Mouse (Mus musculus) forebrain, embryonic 13.5 days (tissue): ENCODE data around the gene Emid1. TPM values are rescaled to one million over a fixed set of nuclear protein-coding genes. Genes with fewer than 3 reads are reported as not detected.

Source experiments
- ATAC-seq: fragments of 200-750 bp; cut with Nextera tagmentation; 2 replicates; pipeline ENCODE4 v1.8.0; 2017
- H3K27ac ChIP-seq: fragments of 300-500 bp; sonication (generic); 2 replicates; pipeline ENCODE4 v1.5.1; 2015; ENCODE audit warnings: inconsistent platforms, mild to moderate bottlenecking, moderate library complexity
- H3K27me3 ChIP-seq: fragments of 300-500 bp; sonication (generic); 2 replicates; pipeline ENCODE4 v1.6.1; 2015; ENCODE audit warnings: mild to moderate bottlenecking, inconsistent platforms
- H3K36me3 ChIP-seq: fragments of 300-500 bp; sonication (generic); 2 replicates; pipeline ENCODE4 v1.6.1; 2015; ENCODE audit warnings: mild to moderate bottlenecking, inconsistent platforms; ENCODE audit not compliant: poor library complexity, severe bottlenecking
- H3K4me1 ChIP-seq: fragments of 300-500 bp; sonication (generic); 2 replicates; pipeline ENCODE4 v1.6.1; 2015; ENCODE audit warnings: inconsistent platforms
- H3K4me2 ChIP-seq: fragments of 300-500 bp; sonication (generic); 2 replicates; pipeline ENCODE4 v1.6.1; 2015; ENCODE audit warnings: inconsistent platforms, mild to moderate bottlenecking, moderate library complexity
- H3K4me3 ChIP-seq: fragments of 300-500 bp; sonication (generic); 2 replicates; pipeline ENCODE4 v1.5.1; 2015; ENCODE audit warnings: mild to moderate bottlenecking, inconsistent platforms
- H3K9ac ChIP-seq: fragments of 300-500 bp; sonication (generic); 2 replicates; pipeline ENCODE4 v1.6.1; 2015; ENCODE audit warnings: mild to moderate bottlenecking, inconsistent platforms
- H3K9me3 ChIP-seq: fragments of 300-500 bp; sonication (generic); replicated peaks from 2 replicates; pipeline ENCODE4 v1.6.1; 2016; ENCODE audit warnings: inconsistent platforms
- WGBS: fragments of 180-500 bp; shearing (Covaris S2); methylation state at CpG from one replicate; pipeline ENCODE4 v1.1.7; 2015; 5-methylcytosine and 5-hydroxymethylcytosine counted together
- polyA plus RNA-seq: library from polyadenylated mRNA; unstranded; fragments of >200 nt; fragmentation: Nextera tagmentation; extraction: Ambion mirVana; gene quantifications from 2 replicates; pipeline ENCODE4 v1.2.1, GENCODE M21; 2015

Emid1 gene
- polyA plus RNA-seq, 1 experiment from 2014 or later, result 14.9 TPM

- H3K9me3 ChIP-seq, result peaks cover 5% of the 10 kb centered on the region; the same call in 1 of the 2 replicates
- WGBS, result 89% methylated on average over 11 of the region's 11 CpGs
These were observed 6.0 kb upstream of the Emid1 start for GRCm38 (mm10) chr11:5158056-5158455.

GRCm38 (mm10) chr11:5154961-5155805 lies 3.1 kb upstream of the Emid1 start:
- Histone ChIP-seq H3K27me3 (0 out of 2 replicates have a peak, but pooled peaks cover 6% of the 10 kb centered on the region), H3K36me3 (no peaks in the 10 kb centered on the region), H3K4me1 (peaks cover 28% of the 10 kb centered on the region), H3K4me3 (no peak overlapping the region), H3K4me2 (no peak overlapping the region), H3K9ac (peak overlapping the region; percentile 26; the same call in 1 of the 2 replicates), H3K9me3 (no peaks in the 10 kb centered on the region), H3K27ac (no peak overlapping the region)
- WGBS, result 58% methylated on average over 10 of the region's 10 CpGs
- ATAC-seq, result no peak

More at GRCm38 (mm10) chr11:5158056-5158455, 6.0 kb upstream of the Emid1 start:
- H3K4me2 ChIP-seq, result no peak overlapping the region
- H3K9ac ChIP-seq, result no peak overlapping the region
- H3K36me3 ChIP-seq, result no peaks in the 10 kb centered on the region
- peaks cover 5% of the 10 kb centered on the region; the same call in 1 of the 2 replicates for H3K4me1 ChIP-seq
- no peak overlapping the region for H3K27ac ChIP-seq
- H3K27me3 ChIP-seq, result 0 out of 2 replicates have a peak, but pooled peaks cover 3% of the 10 kb centered on the region
- ATAC-seq, result no peak
- no peak overlapping the region for H3K4me3 ChIP-seq

GRCm38 (mm10) chr11:5151247-5151630 lies 818 bp downstream of the Emid1 start:
- peak overlapping the region; percentile 78 for H3K9ac ChIP-seq
- 4% methylated on average over 4 of the region's 4 CpGs for WGBS
- no peaks in the 10 kb centered on the region for H3K9me3 ChIP-seq
- peak overlapping the region; percentile 93 for H3K4me2 ChIP-seq
- peaks cover 51% of the 10 kb centered on the region for H3K4me1 ChIP-seq
- no peaks in the 10 kb centered on the region for H3K36me3 ChIP-seq
- ATAC-seq, result no peak
- no peak overlapping the region for H3K27ac ChIP-seq
- peak overlapping the region; percentile 56 for H3K4me3 ChIP-seq
- 0 out of 2 replicates have a peak, but pooled peaks cover 9% of the 10 kb centered on the region for H3K27me3 ChIP-seq

- Histone ChIP-seq H3K9ac (no peak overlapping the region), H3K27ac (no peak overlapping the region), H3K9me3 (no peaks in the 10 kb centered on the region), H3K4me3 (peak overlapping the region; percentile 56; the same call in 1 of the 2 replicates), H3K4me1 (peaks cover 51% of the 10 kb centered on the region), H3K4me2 (peak overlapping the region; percentile 93), H3K27me3 (0 out of 2 replicates have a peak, but pooled peaks cover 9% of the 10 kb centered on the region), H3K36me3 (no peaks in the 10 kb centered on the region)
- ATAC-seq, result no peak
- WGBS, result 46% methylated on average over 9 of the region's 9 CpGs
These were observed 1.4 kb downstream of the Emid1 start for GRCm38 (mm10) chr11:5150416-5151246.

GRCm38 (mm10) chr11:5149955-5150354 lies 2.1 kb downstream of the Emid1 start:
- H3K9ac ChIP-seq, result no peak overlapping the region
- 49% methylated on average over 9 of the region's 9 CpGs for WGBS
- H3K27me3 ChIP-seq, result 0 out of 2 replicates have a peak, but pooled peaks cover 9% of the 10 kb centered on the region
- H3K4me3 ChIP-seq, result no peak overlapping the region
- H3K36me3 ChIP-seq, result no peaks in the 10 kb centered on the region
- no peak overlapping the region for H3K27ac ChIP-seq
- H3K9me3 ChIP-seq, result no peaks in the 10 kb centered on the region
- H3K4me2 ChIP-seq, result peak overlapping the region; percentile 39
- ATAC-seq, result 0 out of 2 replicates have a peak, but pooled peaks have one; percentile 22
- H3K4me1 ChIP-seq, result peaks cover 46% of the 10 kb centered on the region

- Histone ChIP-seq H3K4me1 (peaks cover 46% of the 10 kb centered on the region), H3K27ac (no peak overlapping the region), H3K4me3 (no peak overlapping the region), H3K27me3 (0 out of 2 replicates have a peak, but pooled peaks cover 9% of the 10 kb centered on the region), H3K4me2 (peak overlapping the region; percentile 39), H3K36me3 (no peaks in the 10 kb centered on the region), H3K9me3 (no peaks in the 10 kb centered on the region), H3K9ac (no peak overlapping the region)
- no peak for ATAC-seq
- WGBS, result 9% methylated on average over 7 of the region's 7 CpGs
These were observed 2.8 kb downstream of the Emid1 start for GRCm38 (mm10) chr11:5149249-5149648.

- Histone ChIP-seq H3K9ac (no peak overlapping the region), H3K36me3 (no peaks in the 10 kb centered on the region), H3K4me1 (peaks cover 29% of the 10 kb centered on the region), H3K27me3 (0 out of 2 replicates have a peak, but pooled peaks cover 3% of the 10 kb centered on the region), H3K27ac (no peak overlapping the region), H3K4me2 (no peak overlapping the region), H3K9me3 (no peaks in the 10 kb centered on the region), H3K4me3 (no peak overlapping the region)
- WGBS, result 90% methylated on average over 3 of the region's 3 CpGs
- no peak for ATAC-seq
These were observed 6.5 kb downstream of the Emid1 start for GRCm38 (mm10) chr11:5145600-5145999.

GRCm38 (mm10) chr11:5141965-5142364 lies 10.1 kb downstream of the Emid1 start:
- ATAC-seq, result no peak
- no peaks in the 10 kb centered on the region for H3K36me3 ChIP-seq
- no peak overlapping the region for H3K9ac ChIP-seq

GRCm38 (mm10) chr11:5141252-5141651 lies 10.8 kb downstream of the Emid1 start:
- Histone ChIP-seq H3K36me3 (no peaks in the 10 kb centered on the region), H3K9ac (no peak overlapping the region), H3K9me3 (no peaks in the 10 kb centered on the region), H3K27ac (no peak overlapping the region), H3K4me1 (peaks cover 8% of the 10 kb centered on the region), H3K27me3 (no peaks in the 10 kb centered on the region), H3K4me3 (no peak overlapping the region), H3K4me2 (no peak overlapping the region)
- ATAC-seq, result no peak
- 94% methylated on average over 5 of the region's 5 CpGs for WGBS

More at GRCm38 (mm10) chr11:5141965-5142364, 10.1 kb downstream of the Emid1 start:
- 92% methylated on average over 2 of the region's 2 CpGs for WGBS
- H3K9me3 ChIP-seq, result no peaks in the 10 kb centered on the region
- no peak overlapping the region for H3K4me3 ChIP-seq
- no peak overlapping the region; the same call in 1 of the 2 replicates for H3K27ac ChIP-seq
- H3K27me3 ChIP-seq, result no peaks in the 10 kb centered on the region
- H3K4me2 ChIP-seq, result no peak overlapping the region
- H3K4me1 ChIP-seq, result peaks cover 8% of the 10 kb centered on the region

GRCm38 (mm10) chr11:5140619-5141018 lies 11.4 kb downstream of the Emid1 start:
- peaks cover 8% of the 10 kb centered on the region for H3K4me1 ChIP-seq
- H3K27me3 ChIP-seq, result no peaks in the 10 kb centered on the region
- H3K27ac ChIP-seq, result no peak overlapping the region
- ATAC-seq, result no peak
- no peak overlapping the region for H3K4me2 ChIP-seq
- no peak overlapping the region for H3K4me3 ChIP-seq
- no peak overlapping the region for H3K9ac ChIP-seq
- WGBS, result 54% methylated on average over 8 of the region's 8 CpGs
- H3K36me3 ChIP-seq, result no peaks in the 10 kb centered on the region
- no peaks in the 10 kb centered on the region for H3K9me3 ChIP-seq

GRCm38 (mm10) chr11:5139372-5139771 lies 12.7 kb downstream of the Emid1 start:
- no peak for ATAC-seq
- WGBS, result 90% methylated on average over 9 of the region's 9 CpGs
- H3K36me3 ChIP-seq, result no peaks in the 10 kb centered on the region

GRCm38 (mm10) chr11:5138642-5139041 lies 13.4 kb downstream of the Emid1 start:
- Histone ChIP-seq H3K27ac (no peak overlapping the region), H3K4me3 (no peak overlapping the region), H3K27me3 (no peaks in the 10 kb centered on the region), H3K9ac (no peak overlapping the region), H3K4me1 (peaks cover 8% of the 10 kb centered on the region), H3K36me3 (no peaks in the 10 kb centered on the region), H3K4me2 (no peak overlapping the region), H3K9me3 (no peaks in the 10 kb centered on the region)
- WGBS, result 90% methylated on average over 2 of the region's 2 CpGs
- no peak for ATAC-seq

More at GRCm38 (mm10) chr11:5139372-5139771, 12.7 kb downstream of the Emid1 start:
- Histone ChIP-seq H3K9me3 (no peaks in the 10 kb centered on the region), H3K4me1 (peaks cover 8% of the 10 kb centered on the region), H3K27me3 (no peaks in the 10 kb centered on the region), H3K9ac (no peak overlapping the region), H3K27ac (no peak overlapping the region), H3K4me3 (no peak overlapping the region), H3K4me2 (no peak overlapping the region)
